Mouse (Mus musculus) spleen, postnatal 4 days (tissue): Measurements from ENCODE around the gene 4930404H24Rik.
A peak's percentile ranks its signal among the peaks of the same experiment; 100 is the strongest.

ENCODE experiments used
- DNase-seq, 2 experiments: peaks; one replicate each; pipeline ENCODE4 v3.0.0; 2022; ENCODE audit warnings: low spot score in 2 of 2

4930404H24Rik gene

GRCm38 (mm10) chr2:153509211-153510029 is 16.8 kb downstream of the 4930404H24Rik start:
- peak in 1 of 2 experiments; percentile 72 for DNase-seq

GRCm38 (mm10) chr2:153510136-153510535 is 17.5 kb downstream of the 4930404H24Rik start:
- DNase-seq: no peak

GRCm38 (mm10) chr2:153511562-153511961 is 19.0 kb downstream of the 4930404H24Rik start:
- no peak for DNase-seq

DNA sequence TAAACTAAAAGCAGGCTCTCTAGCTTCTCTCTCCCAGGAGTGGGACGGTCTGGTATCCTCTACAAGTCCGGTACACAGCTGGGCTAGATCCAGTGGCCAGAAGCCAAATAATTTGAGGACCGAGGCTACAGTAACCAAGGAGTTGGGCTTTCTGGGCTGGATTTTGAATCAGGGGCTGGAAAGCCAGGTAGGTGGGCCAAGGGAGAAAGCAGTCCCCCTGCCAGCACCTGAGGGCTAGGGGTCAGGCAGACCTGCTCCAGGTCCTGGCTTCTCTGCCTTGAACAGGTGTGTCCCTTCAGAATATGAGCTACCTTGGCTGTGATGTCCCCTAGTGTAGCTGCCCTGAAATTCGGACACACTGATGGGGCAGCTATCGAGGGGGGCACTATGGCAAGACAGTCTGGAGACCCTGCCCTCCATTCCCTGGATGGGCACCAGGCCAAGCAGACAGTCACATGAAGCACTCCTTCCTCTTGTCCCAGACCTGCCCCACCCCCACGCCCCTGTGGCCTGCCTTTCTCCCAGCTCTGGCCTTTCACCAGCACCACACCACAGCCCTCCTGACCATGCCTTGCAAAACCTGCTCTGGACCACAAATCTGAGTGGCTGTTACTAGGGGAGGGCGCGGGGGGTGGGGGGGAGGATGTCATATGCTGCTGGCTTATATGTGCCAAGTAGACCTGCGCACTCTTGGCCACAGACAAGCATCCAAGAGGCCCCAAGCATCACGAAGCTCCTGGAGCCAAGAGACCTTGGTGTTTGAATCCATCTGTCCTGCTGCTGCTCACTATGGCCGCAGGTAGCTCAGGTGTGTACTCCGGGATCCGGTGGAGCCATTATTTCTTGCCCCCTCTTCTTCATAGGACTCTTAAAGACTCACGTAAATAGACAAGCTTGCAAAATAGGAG is 20.1 kb downstream of the 4930404H24Rik start:
- no peak for DNase-seq

- DNase-seq: no peak
Observed at GRCm38 (mm10) chr2:153513983-153514382, 21.4 kb downstream of the 4930404H24Rik start.

DNA sequence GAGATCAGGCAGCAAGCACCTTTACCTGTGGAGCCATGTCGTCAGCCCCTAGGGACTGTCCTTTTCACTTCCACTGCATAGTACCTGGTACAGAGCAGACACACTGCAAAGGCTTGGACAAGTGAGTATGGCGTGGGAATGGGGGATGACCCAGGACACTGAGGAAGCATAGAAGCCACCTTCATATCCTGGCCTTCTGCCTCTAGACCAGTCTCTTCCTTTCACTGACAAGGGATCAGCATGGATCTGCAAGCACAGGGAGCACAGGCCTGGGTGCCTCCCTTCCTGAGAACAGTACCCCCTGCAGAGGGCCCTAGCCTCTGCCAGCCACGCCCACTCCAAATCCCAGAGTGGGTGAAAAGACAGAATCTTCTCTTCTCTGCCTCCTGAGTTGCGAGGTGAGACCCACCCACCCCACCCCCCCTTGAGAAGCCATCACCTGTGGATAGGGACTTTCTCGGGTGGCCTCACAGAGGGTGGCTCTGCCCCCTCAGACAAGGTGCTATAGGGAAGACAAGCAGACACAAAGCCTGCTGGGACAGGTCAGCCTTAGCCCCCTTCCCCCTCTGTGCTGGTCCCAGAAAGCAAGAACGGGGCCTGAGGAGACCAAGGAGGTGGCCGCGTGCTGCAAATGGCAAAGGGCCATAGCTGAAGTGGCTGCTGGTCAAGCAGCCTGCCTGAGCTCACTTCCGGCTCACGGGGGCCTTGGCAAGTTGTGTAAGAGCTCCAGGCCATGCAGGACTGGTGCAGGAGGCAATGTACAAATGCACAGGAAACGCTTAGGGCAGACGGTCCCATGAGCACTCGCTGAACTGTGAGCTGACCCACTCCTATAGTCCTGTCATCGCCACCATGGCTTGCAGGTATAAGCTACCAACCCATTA is 22.1 kb downstream of the 4930404H24Rik start:
- DNase-seq: no peak

- DNase-seq: no peak
Observed at GRCm38 (mm10) chr2:153515582-153515981, 23.0 kb downstream of the 4930404H24Rik start.

GRCm38 (mm10) chr2:153516961-153517360 is 24.4 kb downstream of the 4930404H24Rik start:
- DNase-seq: no peak

DNA sequence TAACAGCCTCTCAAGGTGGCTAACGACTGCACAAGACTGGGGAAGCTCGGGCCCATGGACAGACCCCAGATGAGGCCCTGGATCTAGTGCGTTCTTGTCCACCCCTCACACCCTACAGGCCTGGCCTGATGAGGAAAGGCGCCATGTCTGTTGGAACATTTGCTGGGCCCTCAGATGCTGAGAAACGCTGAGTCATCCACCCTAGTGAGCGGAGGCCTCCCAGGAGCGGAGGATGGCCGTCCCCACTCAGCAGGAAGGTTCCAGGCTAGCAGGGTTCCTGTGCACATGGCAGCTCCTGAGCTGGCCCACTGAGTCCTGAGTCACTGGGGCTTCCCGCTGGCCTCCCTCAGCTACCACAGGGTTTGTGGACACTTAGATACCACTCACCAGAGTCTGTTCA is 27.5 kb downstream of the 4930404H24Rik start:
- peak in 1 of 2 experiments; percentile 50 for DNase-seq

DNA sequence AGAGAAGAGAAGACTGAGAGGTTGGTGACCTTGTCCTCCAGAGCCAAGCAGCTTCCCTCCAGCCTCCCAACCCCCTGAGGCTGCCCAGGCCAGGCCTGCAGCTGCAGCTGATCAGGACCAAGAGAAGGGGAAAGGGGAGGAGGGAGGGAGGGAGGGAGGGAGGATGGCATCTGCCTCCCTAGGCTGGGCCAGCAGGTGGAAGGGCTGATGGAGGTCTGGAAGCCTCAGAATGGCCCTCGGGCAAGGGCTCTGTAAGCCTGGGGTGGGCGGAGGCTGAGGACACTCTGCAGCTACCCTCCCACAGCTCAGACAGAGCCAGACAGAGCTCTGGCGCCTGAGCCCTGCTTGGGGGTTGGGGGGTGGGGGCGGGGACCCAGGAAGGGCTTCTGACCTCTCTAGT is 29.7 kb downstream of the 4930404H24Rik start:
- no peak for DNase-seq

GRCm38 (mm10) chr2:153523143-153523542 is 30.6 kb downstream of the 4930404H24Rik start:
- no peak for DNase-seq

- peak in 1 of 2 experiments; percentile 64 for DNase-seq
Observed at GRCm38 (mm10) chr2:153523656-153524055, 31.1 kb downstream of the 4930404H24Rik start.

- DNase-seq: no peak
Observed at GRCm38 (mm10) chr2:153524727-153525126, 32.1 kb downstream of the 4930404H24Rik start.

GRCm38 (mm10) chr2:153525906-153526311 is 33.3 kb downstream of the 4930404H24Rik start:
- peak; percentile 78 to 84 for DNase-seq

- no peak for DNase-seq
Observed at GRCm38 (mm10) chr2:153526850-153527530, 34.4 kb downstream of the 4930404H24Rik start.

GRCm38 (mm10) chr2:153527580-153528531 is 35.3 kb downstream of the 4930404H24Rik start:
- DNase-seq: peak; percentile 65 to 82

DNA sequence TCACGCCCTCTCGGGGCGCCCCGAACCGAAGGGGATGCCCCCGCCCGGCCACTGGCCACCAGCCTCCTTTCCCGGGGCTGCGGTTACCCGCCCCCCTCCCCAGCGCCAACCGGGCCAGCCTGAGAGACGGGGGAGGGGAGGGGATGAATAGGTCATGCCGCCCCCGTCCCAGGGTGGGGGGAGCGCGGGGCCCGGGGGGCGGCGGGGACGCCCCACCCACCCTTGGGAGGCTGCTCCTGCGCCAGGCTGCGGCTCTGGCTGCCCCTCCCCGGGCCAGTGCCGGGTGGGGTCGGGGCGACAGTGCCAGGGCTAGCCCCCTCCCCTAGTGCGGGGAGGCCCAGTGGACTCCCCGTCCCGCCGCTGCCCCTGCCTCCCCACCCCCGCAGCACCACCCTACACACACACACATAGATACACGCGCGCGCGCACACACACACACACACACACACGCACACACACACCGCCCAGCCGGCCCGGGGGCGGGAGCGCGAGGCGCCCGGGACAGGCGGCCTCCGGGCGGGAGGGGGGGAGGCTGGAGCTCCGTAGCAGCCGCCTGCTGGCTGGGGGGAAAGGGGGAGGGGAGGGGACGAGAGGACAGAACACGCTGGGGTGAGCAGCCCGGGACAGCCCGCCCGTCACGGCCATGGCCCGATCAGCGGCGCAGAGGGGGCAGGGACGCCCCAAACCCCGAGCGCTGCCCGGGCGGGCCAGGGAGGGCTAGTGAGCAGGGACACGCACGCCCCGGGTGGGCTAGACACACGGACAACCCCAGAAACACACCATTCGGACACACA is 36.2 kb downstream of the 4930404H24Rik start:
- DNase-seq: peak; percentile 49 to 84

DNA sequence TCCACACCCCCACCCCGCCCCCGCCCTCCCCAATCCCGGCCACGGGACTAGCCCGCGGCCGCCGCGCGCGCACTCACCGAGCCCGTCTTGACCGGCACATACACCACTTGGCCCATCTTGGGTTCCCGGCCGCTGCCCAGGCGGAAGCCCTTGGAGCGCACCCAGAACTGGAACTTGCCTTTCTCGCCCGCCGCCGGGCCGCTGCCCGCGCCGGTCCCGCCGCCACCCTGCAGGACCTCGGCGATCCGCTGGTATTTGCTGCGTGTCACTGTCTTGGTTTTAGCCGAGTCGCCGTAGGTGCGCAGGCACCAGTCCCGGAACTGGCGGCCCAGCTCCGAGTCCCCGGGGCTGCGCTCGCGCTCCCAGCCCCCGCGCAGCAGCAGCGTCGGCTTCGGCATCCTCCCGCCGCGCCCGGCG is 36.8 kb downstream of the 4930404H24Rik start:
- peak; percentile 50 to 82 for DNase-seq
